Mouse (Mus musculus) forebrain, postnatal 0 days (tissue): ENCODE measurements around the gene Barx2. TPM values are rescaled to one million over a fixed set of nuclear protein-coding genes. Genes with fewer than 3 reads are reported as not detected.

Experiments used
- ATAC-seq: fragments of 200-750 bp; cut with Nextera tagmentation; 2 replicates; pipeline ENCODE4 v1.8.0; 2017; ENCODE audit warnings: mild to moderate bottlenecking, moderate library complexity
- DNase-seq: peaks from one replicate; pipeline ENCODE4 v3.0.0-alpha.2; 2015
- H3K27ac ChIP-seq: fragments of 300-500 bp; sonication (generic); 2 replicates; pipeline ENCODE4 v1.5.1; 2014; ENCODE audit warnings: low read depth, mild to moderate bottlenecking, antibody characterized with exemption, low read length, moderate library complexity, mixed read lengths
- H3K27me3 ChIP-seq: fragments of 300-500 bp; sonication (generic); 2 replicates; pipeline ENCODE4 v1.6.1; 2014; ENCODE audit warnings: mild to moderate bottlenecking, low read length, mixed read lengths; ENCODE audit not compliant: insufficient read depth
- H3K36me3 ChIP-seq: fragments of 300-500 bp; sonication (generic); 2 replicates; pipeline ENCODE4 v1.6.1; 2014; ENCODE audit warnings: mild to moderate bottlenecking, moderate library complexity; ENCODE audit not compliant: insufficient read depth
- H3K4me1 ChIP-seq: fragments of 300-500 bp; sonication (generic); 2 replicates; pipeline ENCODE4 v1.6.1; 2014; ENCODE audit warnings: antibody characterized with exemption; ENCODE audit not compliant: insufficient read depth
- H3K4me2 ChIP-seq: fragments of 300-500 bp; sonication (generic); 2 replicates; pipeline ENCODE4 v1.6.1; 2014; ENCODE audit warnings: low read depth, mild to moderate bottlenecking, moderate library complexity
- H3K4me3 ChIP-seq: fragments of 300-500 bp; sonication (generic); 2 replicates; pipeline ENCODE4 v1.5.1; 2014; ENCODE audit warnings: low read depth, low read length, mixed read lengths
- H3K9ac ChIP-seq: fragments of 300-500 bp; sonication (generic); 2 replicates; pipeline ENCODE4 v1.6.1; 2014; ENCODE audit warnings: mild to moderate bottlenecking
- H3K9me3 ChIP-seq: fragments of 300-500 bp; sonication (generic); 2 replicates; pipeline ENCODE4 v1.6.1; 2016; ENCODE audit warnings: low read length
- CTCF ChIP-seq: sonication (generic); IDR thresholded peaks from 2 replicates; pipeline ENCODE4 v1.5.1; 2016; ENCODE audit warnings: antibody characterized with exemption, control low read depth, low read depth
- WGBS: fragments of 180-500 bp; shearing (Covaris S2); extraction: QIAGEN DNeasy Blood & Tissue Kit; methylation state at CpG from one replicate; pipeline ENCODE4 v1.1.7; 2014; 5-methylcytosine and 5-hydroxymethylcytosine counted together
- polyA plus RNA-seq: library from polyadenylated mRNA; unstranded; fragments of >200 nt; fragmentation: Nextera tagmentation; extraction: Ambion mirVana; gene quantifications from 2 replicates; pipeline ENCODE4 v1.2.1, GENCODE M21; 2015
- total RNA-seq: library from RNA; depleted of rRNA; stranded (reverse); fragments of >200 nt; gene quantifications from 2 replicates; pipeline ENCODE4 v1.2.3, GENCODE M21; 2014

Barx2 gene
- total and polyA plus RNA-seq, 2 experiments from 2014 or later: 0.19 to 1.0 TPM

DNA sequence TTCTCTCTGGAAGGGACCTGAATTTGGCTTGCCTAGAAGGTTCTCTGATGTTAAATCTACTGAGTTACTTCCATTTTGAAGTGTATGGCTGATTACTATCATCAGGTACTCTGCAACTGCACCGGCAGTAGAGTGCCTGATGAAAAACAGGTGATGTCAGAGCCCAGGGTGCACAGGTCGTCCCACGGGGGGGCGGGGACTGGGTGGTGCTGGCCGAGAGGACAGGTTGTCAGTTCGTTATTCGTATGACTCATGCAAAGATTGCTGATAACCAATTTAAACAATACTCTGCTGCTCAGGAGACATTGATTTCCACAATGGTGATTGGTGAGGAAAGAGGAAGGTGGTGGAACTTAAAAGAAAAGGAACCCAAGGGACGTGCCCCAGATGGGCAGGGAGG is 61.6 kb downstream of the Barx2 start:
- DNase-seq: no peak
- no peak for TF ChIP-seq CTCF
- H3K36me3 ChIP-seq: no peaks in the 10 kb centered on the region
- no peaks in the 10 kb centered on the region for H3K4me1 ChIP-seq
- no peaks in the 10 kb centered on the region for H3K27me3 ChIP-seq
- H3K9me3 ChIP-seq: no peaks in the 10 kb centered on the region
- ATAC-seq: no peak
- no peak overlapping the region for H3K4me2 ChIP-seq
- no peak overlapping the region for H3K9ac ChIP-seq
- H3K4me3 ChIP-seq: no peak overlapping the region
- no peak overlapping the region for H3K27ac ChIP-seq
- WGBS: 88% methylated on average over 8 of the region's 8 CpGs

DNA sequence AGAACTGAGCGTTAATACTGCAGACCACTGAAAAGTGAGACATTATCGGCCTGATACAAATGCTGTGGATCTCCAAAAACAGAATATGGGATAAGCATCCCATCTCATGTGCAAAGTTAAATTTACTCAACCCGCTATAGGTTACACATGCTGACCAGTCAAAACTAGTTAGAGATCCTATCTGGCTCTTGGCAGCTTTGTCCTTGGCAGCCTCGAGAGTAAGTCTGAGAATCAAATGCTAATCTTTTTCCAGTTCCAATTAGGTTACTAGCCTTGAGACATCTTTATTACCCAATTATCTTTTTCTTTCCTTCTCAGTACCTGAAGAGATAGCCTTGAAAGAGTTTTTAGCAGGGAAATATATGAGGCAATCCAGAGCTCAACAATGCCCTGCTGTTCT is 62.6 kb downstream of the Barx2 start:
- 87% methylated on average over 4 of the region's 4 CpGs for WGBS
- H3K27me3 ChIP-seq: no peaks in the 10 kb centered on the region
- H3K4me1 ChIP-seq: no peaks in the 10 kb centered on the region
- TF ChIP-seq CTCF: no peak
- H3K27ac ChIP-seq: no peak overlapping the region
- no peak overlapping the region for H3K4me2 ChIP-seq
- H3K9ac ChIP-seq: no peak overlapping the region
- H3K9me3 ChIP-seq: no peaks in the 10 kb centered on the region
- no peak for DNase-seq
- no peaks in the 10 kb centered on the region for H3K36me3 ChIP-seq
- H3K4me3 ChIP-seq: no peak overlapping the region
- no peak for ATAC-seq

- H3K4me1 ChIP-seq: no peaks in the 10 kb centered on the region
- no peaks in the 10 kb centered on the region for H3K9me3 ChIP-seq
- no peaks in the 10 kb centered on the region for H3K36me3 ChIP-seq
- H3K9ac ChIP-seq: no peak overlapping the region
- no peak overlapping the region for H3K27ac ChIP-seq
- H3K4me3 ChIP-seq: no peak overlapping the region
- no peaks in the 10 kb centered on the region for H3K27me3 ChIP-seq
- no peak for TF ChIP-seq CTCF
- 70% methylated on average over 7 of the region's 7 CpGs for WGBS
- H3K4me2 ChIP-seq: no peak overlapping the region
- no peak for DNase-seq
- no peak for ATAC-seq
Observed at GRCm38 (mm10) chr9:31849387-31849786, 63.9 kb downstream of the Barx2 start.

DNA sequence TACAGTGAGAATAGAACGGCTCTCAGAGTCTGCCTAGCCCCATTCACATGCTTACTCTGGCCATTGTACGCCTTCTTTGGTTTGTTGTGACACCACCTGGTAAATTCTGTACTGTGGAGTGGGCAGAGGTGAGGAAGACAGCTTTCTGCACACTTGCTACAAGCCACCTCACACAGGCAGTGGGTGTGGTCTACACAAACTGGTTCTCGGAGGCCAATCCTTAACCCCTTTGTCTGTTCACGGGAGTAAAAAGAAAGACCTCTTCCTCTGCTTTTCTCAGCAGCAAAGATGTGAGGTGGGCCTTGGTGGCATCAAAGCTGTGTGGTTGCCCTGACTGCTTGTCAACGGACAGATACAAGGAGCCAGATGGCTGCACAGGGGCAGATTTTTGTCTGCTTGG is 68.6 kb downstream of the Barx2 start:
- Histone ChIP-seq H3K27ac (no peak overlapping the region), H3K4me1 (no peaks in the 10 kb centered on the region), H3K9ac (no peak overlapping the region), H3K27me3 (no peaks in the 10 kb centered on the region), H3K36me3 (no peaks in the 10 kb centered on the region), H3K4me2 (no peak overlapping the region), H3K9me3 (no peaks in the 10 kb centered on the region), H3K4me3 (no peak overlapping the region)
- DNase-seq (no peak), ATAC-seq (no peak)
- no peak for TF ChIP-seq CTCF
- WGBS: 66% methylated on average over 5 of the region's 5 CpGs

- H3K9ac ChIP-seq: no peak overlapping the region
- no peaks in the 10 kb centered on the region for H3K27me3 ChIP-seq
- no peaks in the 10 kb centered on the region for H3K36me3 ChIP-seq
- DNase-seq: no peak
- H3K9me3 ChIP-seq: no peaks in the 10 kb centered on the region
- ATAC-seq: no peak
- no peak overlapping the region for H3K4me2 ChIP-seq
- no peak overlapping the region for H3K27ac ChIP-seq
- H3K4me3 ChIP-seq: no peak overlapping the region
- TF ChIP-seq CTCF: no peak
- WGBS: 62% methylated on average over 10 of the region's 10 CpGs
- no peaks in the 10 kb centered on the region for H3K4me1 ChIP-seq
Observed at GRCm38 (mm10) chr9:31841108-31841815, 72.0 kb downstream of the Barx2 start.

GRCm38 (mm10) chr9:31840571-31840970 is 72.7 kb downstream of the Barx2 start:
- WGBS: 88% methylated on average over 4 of the region's 4 CpGs
- Histone ChIP-seq H3K4me2 (no peak overlapping the region), H3K4me3 (no peak overlapping the region), H3K36me3 (no peaks in the 10 kb centered on the region), H3K27me3 (no peaks in the 10 kb centered on the region), H3K27ac (no peak overlapping the region), H3K9ac (no peak overlapping the region), H3K9me3 (no peaks in the 10 kb centered on the region), H3K4me1 (no peaks in the 10 kb centered on the region)
- ATAC-seq (no peak), DNase-seq (no peak)
- no peak for TF ChIP-seq CTCF

GRCm38 (mm10) chr9:31840037-31840436 is 73.2 kb downstream of the Barx2 start:
- DNase-seq (no peak), ATAC-seq (no peak)
- TF ChIP-seq CTCF: no peak
- Histone ChIP-seq H3K9ac (no peak overlapping the region), H3K4me3 (no peak overlapping the region), H3K27me3 (no peaks in the 10 kb centered on the region), H3K9me3 (no peaks in the 10 kb centered on the region), H3K4me2 (no peak overlapping the region), H3K36me3 (no peaks in the 10 kb centered on the region), H3K4me1 (no peaks in the 10 kb centered on the region), H3K27ac (no peak overlapping the region)
- 91% methylated on average over 3 of the region's 3 CpGs for WGBS
